Mouse (Mus musculus): ENCODE measurements at regions not wholly inside any gene's neighbourhood (a gene's known extent, or its start where the extent isn't known, plus 50 kb on each side); places are given as distances from the start of the nearest gene placed in this dataset.

DNA sequence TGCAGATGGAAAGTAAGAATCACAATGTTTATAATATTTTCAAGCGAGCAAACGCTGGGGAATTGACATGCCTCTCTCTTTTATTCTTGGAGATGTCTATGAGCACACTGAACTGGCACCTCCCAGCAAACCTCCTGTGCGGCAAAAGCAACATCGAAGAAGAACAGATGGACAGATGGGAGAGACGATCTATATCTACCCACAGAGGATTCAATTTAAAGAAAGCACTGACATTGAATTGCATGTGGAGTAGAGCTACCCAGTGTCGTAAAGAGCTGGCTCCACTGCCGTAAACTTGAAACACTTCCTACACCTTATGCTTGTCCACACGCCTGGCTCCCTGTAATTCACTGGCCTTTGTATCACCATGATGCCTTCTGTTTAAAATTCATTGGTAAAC, 182.0 kb upstream of the Hnrnpa3 start:
- no peak for DNase-seq (ENCODE audit: low spot score)
- WGBS = 89% methylated on average over 8 of the region's 8 CpGs
- Histone ChIP-seq H3K36me3 (ENCODE audit: control insufficient read depth, insufficient read depth, low read length) (no peaks in the 10 kb centered on the region), H3K4me1 (ENCODE audit: control insufficient read depth, insufficient read depth, low read length) (peaks cover 6% of the 10 kb centered on the region; the same call in 1 of the 2 replicates), H3K4me3 (ENCODE audit: low read depth, low read length) (no peak overlapping the region), H3K27ac (replicated peaks; ENCODE audit: low read depth, low read length) (no peak overlapping the region), H3K4me2 (ENCODE audit: low read depth, low read length) (no peak overlapping the region), H3K27me3 (replicated peaks; ENCODE audit: control insufficient read depth, insufficient read depth, low read length) (no peaks in the 10 kb centered on the region), H3K9me3 (ENCODE audit: control insufficient read depth, low read length) (no peaks in the 10 kb centered on the region), H3K9ac (ENCODE audit: low read depth, low read length) (no peak overlapping the region)
- no peak for ATAC-seq (ENCODE audit: low read depth)

DNA sequence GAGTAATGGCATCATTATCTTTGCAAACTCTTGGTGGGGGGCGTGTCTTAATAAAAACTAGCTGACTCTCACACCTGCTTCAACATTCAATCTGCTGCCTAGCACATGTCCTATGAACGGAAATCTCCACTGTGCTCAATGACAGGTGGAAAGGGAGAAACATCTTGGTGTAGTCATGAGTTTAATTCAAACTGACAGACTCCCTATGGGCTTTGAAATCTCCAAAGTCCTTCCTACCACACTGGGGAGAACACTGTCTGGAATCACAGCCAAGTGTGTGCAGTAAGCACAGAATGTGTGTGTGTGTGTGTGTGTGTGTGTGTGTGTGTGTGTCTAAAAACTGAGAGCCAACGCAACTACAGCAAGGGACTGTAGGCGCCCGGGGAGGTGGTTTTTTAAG, 179.5 kb upstream of the Hnrnpa3 start:
- Histone ChIP-seq H3K4me2 (ENCODE audit: low read depth, low read length) (no peak overlapping the region), H3K4me1 (ENCODE audit: control insufficient read depth, insufficient read depth, low read length) (peaks cover 7% of the 10 kb centered on the region; the same call in 1 of the 2 replicates), H3K27me3 (replicated peaks; ENCODE audit: control insufficient read depth, insufficient read depth, low read length) (no peaks in the 10 kb centered on the region), H3K4me3 (ENCODE audit: low read depth, low read length) (no peak overlapping the region), H3K27ac (replicated peaks; ENCODE audit: low read depth, low read length) (no peak overlapping the region), H3K9me3 (ENCODE audit: control insufficient read depth, low read length) (no peaks in the 10 kb centered on the region), H3K36me3 (ENCODE audit: control insufficient read depth, insufficient read depth, low read length) (no peaks in the 10 kb centered on the region), H3K9ac (ENCODE audit: low read depth, low read length) (no peak overlapping the region)
- 84% methylated on average over 5 of the region's 5 CpGs for WGBS
- DNase-seq (ENCODE audit: low spot score) = no peak
- ATAC-seq (ENCODE audit: low read depth) = no peak

DNA sequence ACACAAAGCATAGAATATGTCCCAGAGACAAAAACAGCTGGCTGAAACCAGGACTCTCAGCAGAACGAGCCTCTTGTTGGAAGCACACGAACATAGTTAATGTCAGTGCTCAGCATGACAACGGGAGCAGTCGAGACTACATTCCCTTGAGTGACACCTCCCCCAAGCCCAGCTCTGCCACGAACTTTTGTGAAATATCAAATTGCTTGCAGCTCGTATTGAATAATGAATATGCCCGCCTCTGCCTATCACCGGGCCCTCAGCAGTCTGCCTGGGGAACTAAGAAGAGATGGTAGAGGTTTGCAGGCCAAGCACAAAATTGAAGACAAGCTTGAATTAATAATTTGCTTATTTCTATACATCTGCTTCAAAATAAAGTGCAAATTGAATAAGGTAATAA, 177.2 kb upstream of the Hnrnpa3 start:
- Histone ChIP-seq H3K27ac (replicated peaks; ENCODE audit: low read depth, low read length) (no peak overlapping the region), H3K9me3 (ENCODE audit: control insufficient read depth, low read length) (no peaks in the 10 kb centered on the region), H3K4me1 (ENCODE audit: control insufficient read depth, insufficient read depth, low read length) (peaks cover 7% of the 10 kb centered on the region; the same call in 1 of the 2 replicates), H3K36me3 (ENCODE audit: control insufficient read depth, insufficient read depth, low read length) (no peaks in the 10 kb centered on the region), H3K27me3 (replicated peaks; ENCODE audit: control insufficient read depth, insufficient read depth, low read length) (no peaks in the 10 kb centered on the region), H3K4me2 (ENCODE audit: low read depth, low read length) (no peak overlapping the region), H3K4me3 (ENCODE audit: low read depth, low read length) (no peak overlapping the region), H3K9ac (ENCODE audit: low read depth, low read length) (no peak overlapping the region)
- WGBS = 27% methylated on average over 8 of the region's 8 CpGs
- DNase-seq (ENCODE audit: low spot score) = no peak
- ATAC-seq (ENCODE audit: low read depth) = no peak

DNA sequence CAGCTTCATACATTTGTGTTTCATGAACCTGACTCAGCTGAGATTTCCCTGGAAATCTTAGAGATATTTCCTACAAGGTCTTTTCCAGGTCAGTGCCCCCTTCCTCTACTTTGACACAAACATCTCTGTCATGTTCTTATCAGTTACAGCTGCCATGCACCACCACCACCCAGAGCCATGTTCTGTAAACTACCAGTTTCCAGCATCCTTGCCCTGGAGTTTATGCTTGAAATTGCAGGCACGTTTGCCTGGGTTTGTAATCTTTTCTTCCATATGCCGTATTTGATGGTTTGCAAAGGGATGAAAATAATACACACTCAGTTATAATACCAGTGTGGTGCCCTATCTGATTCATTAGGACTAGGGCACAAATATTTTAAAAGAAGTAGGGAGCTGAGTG, 176.6 kb upstream of the Hnrnpa3 start:
- no peak overlapping the region for H3K4me2 ChIP-seq (ENCODE audit: low read depth, low read length)
- no peak overlapping the region for H3K9ac ChIP-seq (ENCODE audit: low read depth, low read length)
- H3K4me3 ChIP-seq (ENCODE audit: low read depth, low read length) = no peak overlapping the region
- H3K36me3 ChIP-seq (ENCODE audit: control insufficient read depth, insufficient read depth, low read length) = no peaks in the 10 kb centered on the region
- ATAC-seq (ENCODE audit: low read depth) = no peak
- H3K9me3 ChIP-seq (ENCODE audit: control insufficient read depth, low read length) = no peaks in the 10 kb centered on the region
- H3K27me3 ChIP-seq (replicated peaks; ENCODE audit: control insufficient read depth, insufficient read depth, low read length) = no peaks in the 10 kb centered on the region
- peaks cover 7% of the 10 kb centered on the region; the same call in 1 of the 2 replicates for H3K4me1 ChIP-seq (ENCODE audit: control insufficient read depth, insufficient read depth, low read length)
- WGBS = 58% methylated on average over 2 of the region's 2 CpGs
- no peak overlapping the region for H3K27ac ChIP-seq (replicated peaks; ENCODE audit: low read depth, low read length)
- DNase-seq (ENCODE audit: low spot score) = no peak

DNA sequence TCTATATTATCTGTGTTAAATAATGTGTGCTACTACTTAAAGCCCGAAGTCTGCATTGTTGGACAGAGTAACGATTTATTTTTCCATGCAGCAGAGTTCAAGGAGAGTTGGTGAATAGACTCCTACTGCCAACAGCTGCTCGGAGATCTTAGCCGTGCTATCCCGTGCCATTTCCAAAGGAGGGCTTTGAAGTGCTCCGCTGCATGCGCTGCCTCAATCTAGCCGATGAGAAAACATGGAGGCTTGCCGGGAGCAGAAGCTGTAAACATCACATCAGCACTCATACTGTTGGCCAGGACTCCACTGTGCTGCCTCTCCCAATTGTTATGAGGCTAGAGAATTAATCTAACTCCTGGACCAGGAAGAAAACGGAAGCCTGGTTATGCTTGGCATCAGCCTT, 174.1 kb upstream of the Hnrnpa3 start:
- H3K9me3 ChIP-seq (ENCODE audit: control insufficient read depth, low read length) = no peaks in the 10 kb centered on the region
- H3K4me2 ChIP-seq (ENCODE audit: low read depth, low read length) = no peak overlapping the region
- H3K9ac ChIP-seq (ENCODE audit: low read depth, low read length) = no peak overlapping the region
- no peak overlapping the region for H3K4me3 ChIP-seq (ENCODE audit: low read depth, low read length)
- H3K27me3 ChIP-seq (replicated peaks; ENCODE audit: control insufficient read depth, insufficient read depth, low read length) = no peaks in the 10 kb centered on the region
- WGBS = 45% methylated on average over 10 of the region's 10 CpGs
- H3K36me3 ChIP-seq (ENCODE audit: control insufficient read depth, insufficient read depth, low read length) = no peaks in the 10 kb centered on the region
- no peak overlapping the region for H3K27ac ChIP-seq (replicated peaks; ENCODE audit: low read depth, low read length)
- peaks cover 7% of the 10 kb centered on the region; the same call in 1 of the 2 replicates for H3K4me1 ChIP-seq (ENCODE audit: control insufficient read depth, insufficient read depth, low read length)
- no peak for ATAC-seq (ENCODE audit: low read depth)
- peak; percentile 59 for DNase-seq (ENCODE audit: low spot score)

DNA sequence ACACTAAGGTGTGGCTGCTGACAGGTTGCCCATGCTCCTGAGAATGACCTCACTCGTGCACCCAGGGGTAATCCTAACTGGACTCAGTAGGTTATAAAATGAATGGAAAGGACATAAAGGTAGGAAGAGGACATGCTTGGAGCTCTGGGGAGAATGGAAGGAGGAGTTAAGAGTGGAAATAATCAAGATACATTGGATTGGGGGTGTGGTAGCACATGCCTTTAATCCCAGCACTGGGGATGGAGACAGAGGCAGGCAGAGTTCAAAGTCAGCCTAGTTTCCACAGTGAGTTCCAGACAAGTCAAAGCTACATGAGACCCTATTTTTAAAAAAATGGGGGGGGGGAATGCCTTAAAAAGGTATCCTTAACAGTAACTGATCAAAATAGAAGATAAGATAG, 167.9 kb upstream of the Hnrnpa3 start:
- H3K9ac ChIP-seq (ENCODE audit: low read depth, low read length) = no peak overlapping the region
- H3K27ac ChIP-seq (replicated peaks; ENCODE audit: low read depth, low read length) = no peak overlapping the region
- no peaks in the 10 kb centered on the region for H3K9me3 ChIP-seq (ENCODE audit: control insufficient read depth, low read length)
- no peaks in the 10 kb centered on the region for H3K27me3 ChIP-seq (replicated peaks; ENCODE audit: control insufficient read depth, insufficient read depth, low read length)
- no peak overlapping the region for H3K4me2 ChIP-seq (ENCODE audit: low read depth, low read length)
- H3K36me3 ChIP-seq (ENCODE audit: control insufficient read depth, insufficient read depth, low read length) = no peaks in the 10 kb centered on the region
- no peak overlapping the region for H3K4me3 ChIP-seq (ENCODE audit: low read depth, low read length)
- DNase-seq (ENCODE audit: low spot score) (no peak), ATAC-seq (ENCODE audit: low read depth) (no peak)
- peaks cover 9% of the 10 kb centered on the region; the same call in 1 of the 2 replicates for H3K4me1 ChIP-seq (ENCODE audit: control insufficient read depth, insufficient read depth, low read length)
- 88% methylated on average over 1 of the region's 1 CpGs for WGBS

DNA sequence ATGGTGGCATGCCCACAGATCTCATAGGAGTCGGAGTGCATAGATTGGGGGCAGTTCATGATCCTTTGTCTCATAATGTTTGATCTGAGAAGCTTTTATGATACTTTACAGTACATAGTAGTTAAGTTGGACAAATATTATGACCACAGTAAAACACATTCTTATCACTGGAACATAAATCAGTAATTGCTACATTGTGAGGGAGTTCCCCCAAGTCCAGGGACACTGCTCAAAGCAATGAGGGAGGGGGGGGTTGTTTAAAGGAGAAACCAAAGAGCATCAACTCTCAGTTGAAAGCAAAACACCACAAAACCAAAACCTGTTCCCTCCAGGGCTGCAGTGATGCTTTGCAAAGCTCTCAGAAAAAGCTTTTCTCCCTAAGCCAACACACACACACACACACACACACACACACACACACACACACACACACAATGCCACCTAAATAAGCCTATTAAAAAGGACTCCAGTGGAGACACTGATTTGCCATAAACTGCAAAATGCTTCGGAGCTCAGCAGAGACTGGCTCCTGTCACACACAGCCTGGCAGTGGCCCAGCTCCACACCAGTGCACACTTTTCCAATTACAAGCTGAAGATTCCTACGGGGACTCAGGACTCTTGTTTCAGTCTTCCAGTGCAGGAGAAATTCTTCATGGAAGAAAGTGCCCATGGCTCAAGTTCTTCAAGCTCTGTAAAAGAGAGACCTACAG, 167.1 kb upstream of the Hnrnpa3 start:
- no peak overlapping the region for H3K4me2 ChIP-seq (ENCODE audit: low read depth, low read length)
- no peak for ATAC-seq (ENCODE audit: low read depth)
- no peak overlapping the region for H3K9ac ChIP-seq (ENCODE audit: low read depth, low read length)
- peak; percentile 74 for DNase-seq (ENCODE audit: low spot score)
- no peak overlapping the region for H3K4me3 ChIP-seq (ENCODE audit: low read depth, low read length)
- H3K9me3 ChIP-seq (ENCODE audit: control insufficient read depth, low read length) = no peaks in the 10 kb centered on the region
- 36% methylated on average over 3 of the region's 3 CpGs for WGBS
- H3K27ac ChIP-seq (replicated peaks; ENCODE audit: low read depth, low read length) = no peak overlapping the region
- H3K4me1 ChIP-seq (ENCODE audit: control insufficient read depth, insufficient read depth, low read length) = peaks cover 9% of the 10 kb centered on the region; the same call in 1 of the 2 replicates
- no peaks in the 10 kb centered on the region for H3K27me3 ChIP-seq (replicated peaks; ENCODE audit: control insufficient read depth, insufficient read depth, low read length)
- no peaks in the 10 kb centered on the region for H3K36me3 ChIP-seq (ENCODE audit: control insufficient read depth, insufficient read depth, low read length)

DNA sequence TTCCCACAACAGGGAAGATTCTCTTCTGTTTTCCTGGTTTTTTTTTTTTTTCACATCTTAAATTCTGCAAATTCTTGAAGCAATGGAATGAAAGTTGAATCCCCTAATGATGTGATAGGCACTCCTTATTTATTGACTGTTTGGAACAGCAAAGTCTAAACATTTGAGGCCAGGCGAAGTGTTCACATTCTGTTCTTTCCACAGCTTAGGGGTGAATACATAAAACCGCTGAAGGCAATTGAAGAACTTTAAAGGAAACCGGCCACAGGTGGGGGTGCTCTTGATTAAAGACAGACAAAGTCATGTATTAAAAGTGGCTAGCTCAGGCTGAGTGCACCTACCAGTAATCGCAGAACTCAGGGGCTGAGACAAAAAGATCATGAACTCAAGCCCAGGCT, 166.6 kb upstream of the Hnrnpa3 start:
- no peaks in the 10 kb centered on the region for H3K36me3 ChIP-seq (ENCODE audit: control insufficient read depth, insufficient read depth, low read length)
- H3K27me3 ChIP-seq (replicated peaks; ENCODE audit: control insufficient read depth, insufficient read depth, low read length) = no peaks in the 10 kb centered on the region
- H3K4me3 ChIP-seq (ENCODE audit: low read depth, low read length) = no peak overlapping the region
- H3K4me1 ChIP-seq (ENCODE audit: control insufficient read depth, insufficient read depth, low read length) = peaks cover 9% of the 10 kb centered on the region; the same call in 1 of the 2 replicates
- H3K27ac ChIP-seq (replicated peaks; ENCODE audit: low read depth, low read length) = no peak overlapping the region
- no peak overlapping the region for H3K9ac ChIP-seq (ENCODE audit: low read depth, low read length)
- WGBS = 41% methylated on average over 4 of the region's 4 CpGs
- H3K9me3 ChIP-seq (ENCODE audit: control insufficient read depth, low read length) = no peaks in the 10 kb centered on the region
- H3K4me2 ChIP-seq (ENCODE audit: low read depth, low read length) = no peak overlapping the region
- no peak for DNase-seq (ENCODE audit: low spot score)
- no peak for ATAC-seq (ENCODE audit: low read depth)

DNA sequence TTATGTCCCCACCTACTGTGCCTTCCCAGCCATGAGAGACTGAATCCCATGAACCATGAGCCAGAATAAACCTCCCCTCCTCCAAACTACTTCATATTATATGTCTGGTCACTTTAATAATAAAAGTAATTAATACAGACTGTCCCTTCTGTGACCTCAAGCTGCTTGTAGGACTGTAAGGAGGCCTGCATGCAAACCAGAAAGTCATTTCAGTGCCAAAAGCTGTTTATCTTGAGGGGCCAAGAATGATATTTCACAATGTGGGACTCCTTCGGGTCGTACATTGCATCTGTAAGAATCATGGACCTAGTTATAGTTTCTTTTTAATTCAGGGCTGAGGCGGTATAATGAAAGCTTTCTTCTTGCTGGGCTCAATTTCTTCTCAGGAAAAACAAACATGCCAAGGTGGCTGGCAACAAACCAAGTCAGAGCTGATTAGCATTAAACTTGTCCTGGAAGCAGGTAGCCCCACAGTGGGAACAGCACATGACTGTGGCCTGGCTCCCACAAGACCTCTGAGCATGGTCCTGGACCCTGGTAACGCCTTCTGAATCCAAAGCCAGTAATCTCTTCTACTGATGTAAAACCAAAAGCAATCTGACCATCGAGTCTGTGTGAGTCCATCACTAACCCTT, 162.3 kb upstream of the Hnrnpa3 start:
- Histone ChIP-seq H3K27me3 (replicated peaks; ENCODE audit: control insufficient read depth, insufficient read depth, low read length) (no peaks in the 10 kb centered on the region), H3K9me3 (ENCODE audit: control insufficient read depth, low read length) (no peaks in the 10 kb centered on the region), H3K4me2 (ENCODE audit: low read depth, low read length) (no peak overlapping the region), H3K9ac (ENCODE audit: low read depth, low read length) (no peak overlapping the region), H3K27ac (replicated peaks; ENCODE audit: low read depth, low read length) (no peak overlapping the region), H3K36me3 (ENCODE audit: control insufficient read depth, insufficient read depth, low read length) (no peaks in the 10 kb centered on the region), H3K4me1 (ENCODE audit: control insufficient read depth, insufficient read depth, low read length) (peaks cover 9% of the 10 kb centered on the region; the same call in 1 of the 2 replicates), H3K4me3 (ENCODE audit: low read depth, low read length) (no peak overlapping the region)
- 76% methylated on average over 5 of the region's 5 CpGs for WGBS
- no peak for DNase-seq (ENCODE audit: low spot score)
- no peak for ATAC-seq (ENCODE audit: low read depth)
